Mouse (Mus musculus) lung, embryonic 15.5 days (tissue): ENCODE results near the gene E130208F15Rik. TPM values are rescaled to one million over a fixed set of nuclear protein-coding genes. Genes with fewer than 3 reads are reported as not detected.

ENCODE experiments used
- polyA plus RNA-seq: library from polyadenylated mRNA; unstranded; fragments of >200 nt; fragmentation: Nextera tagmentation; extraction: Ambion mirVana; gene quantifications from 2 replicates; pipeline ENCODE4 v1.2.1, GENCODE M21; 2015

Gene E130208F15Rik
- polyA plus RNA-seq, 1 experiment from 2014 or later, result not detected

Other genes starting within 250 kb of the E130208F15Rik start
- 5.3 and 7.6 TPM in 2 replicates for gene Zfp82, start 248.8 kb upstream of the E130208F15Rik start, polyA plus RNA-seq
- 0.81 and 1.1 TPM in 2 replicates for gene Gm26920, start 231.3 kb upstream of the E130208F15Rik start, polyA plus RNA-seq
- 8.1 and 8.3 TPM in 2 replicates for gene Zfp566, start 231.2 kb upstream of the E130208F15Rik start, polyA plus RNA-seq
- 107 and 113 TPM in 2 replicates for gene Zfp260, start 227.0 kb upstream of the E130208F15Rik start, polyA plus RNA-seq
- gene Zfp382, start 199.8 kb upstream of the E130208F15Rik start, polyA plus RNA-seq, result 12.5 and 13.5 TPM in 2 replicates
- gene Zfp146, start 152.0 kb upstream of the E130208F15Rik start, polyA plus RNA-seq, result 16.6 and 18.4 TPM in 2 replicates
- 17.7 and 18.9 TPM in 2 replicates for gene Cox7a1, start 137.6 kb upstream of the E130208F15Rik start, polyA plus RNA-seq
- 97.0 and 104 TPM in 2 replicates for gene Capns1, start 122.9 kb upstream of the E130208F15Rik start, polyA plus RNA-seq
- gene Polr2i, start 89.8 kb upstream of the E130208F15Rik start, polyA plus RNA-seq, result 148 and 156 TPM in 2 replicates
- gene Tbcb, start 89.5 kb upstream of the E130208F15Rik start, polyA plus RNA-seq, result 168 and 180 TPM in 2 replicates
- not detected in 2 replicates for gene Ovol3, start 86.0 kb upstream of the E130208F15Rik start, polyA plus RNA-seq
- gene Thap8, start 41.6 kb upstream of the E130208F15Rik start, polyA plus RNA-seq, result 0.50 and 0.64 TPM in 2 replicates
- 10.7 and 11.5 TPM in 2 replicates for gene Wdr62, start 41.3 kb upstream of the E130208F15Rik start, polyA plus RNA-seq
- 18.6 and 18.8 TPM in 2 replicates for gene Clip3, start 30.0 kb upstream of the E130208F15Rik start, polyA plus RNA-seq
- gene Alkbh6, start 13.0 kb upstream of the E130208F15Rik start, polyA plus RNA-seq, result 76.6 and 78.7 TPM in 2 replicates
- gene Syne4, start 6.9 kb upstream of the E130208F15Rik start, polyA plus RNA-seq, result 25.1 and 29.5 TPM in 2 replicates
- gene Sdhaf1, start 2.2 kb downstream of the E130208F15Rik start, polyA plus RNA-seq, result 18.2 and 19.5 TPM in 2 replicates
- 4.2 TPM in 2 replicates for gene Lrfn3, start 41.0 kb downstream of the E130208F15Rik start, polyA plus RNA-seq
- gene Tyrobp, start 92.0 kb downstream of the E130208F15Rik start, polyA plus RNA-seq, result 50.8 and 56.1 TPM in 2 replicates
- gene Hcst, start 98.1 kb downstream of the E130208F15Rik start, polyA plus RNA-seq, result 0.70 and 2.3 TPM in 2 replicates
- 1.5 and 2.1 TPM in 2 replicates for gene Nfkbid, start 100.0 kb downstream of the E130208F15Rik start, polyA plus RNA-seq
- 23.9 and 24.4 TPM in 2 replicates for gene Aplp1, start 123.8 kb downstream of the E130208F15Rik start, polyA plus RNA-seq
- not detected in 2 replicates for gene Kirrel2, start 135.9 kb downstream of the E130208F15Rik start, polyA plus RNA-seq
- 0.08 TPM in 1 of 2 replicates, not detected in the other for gene Nphs1, start 136.6 kb downstream of the E130208F15Rik start, polyA plus RNA-seq
- gene Prodh2, start 171.9 kb downstream of the E130208F15Rik start, polyA plus RNA-seq, result 0.25 and 0.44 TPM in 2 replicates
- gene Arhgap33, start 213.3 kb downstream of the E130208F15Rik start, polyA plus RNA-seq, result 7.7 and 9.3 TPM in 2 replicates
- gene Hspb6, start 230.4 kb downstream of the E130208F15Rik start, polyA plus RNA-seq, result 32.1 and 33.6 TPM in 2 replicates
- gene Proser3, start 230.6 kb downstream of the E130208F15Rik start, polyA plus RNA-seq, result 13.2 and 18.3 TPM in 2 replicates
- 36.0 and 38.8 TPM in 2 replicates for gene Lin37, start 238.1 kb downstream of the E130208F15Rik start, polyA plus RNA-seq
- gene U2af1l4, start 241.6 kb downstream of the E130208F15Rik start, polyA plus RNA-seq, result 99.0 TPM in 2 replicates
- gene Gm49396, start 241.6 kb downstream of the E130208F15Rik start, polyA plus RNA-seq, result 13.0 and 15.1 TPM in 2 replicates
- gene Psenen, start 241.9 kb downstream of the E130208F15Rik start, polyA plus RNA-seq, result 119 and 124 TPM in 2 replicates
- gene Igflr1, start 243.7 kb downstream of the E130208F15Rik start, polyA plus RNA-seq, result 4.6 and 5.0 TPM in 2 replicates